In genomic region chr1:91495321-91495720, GRCm38 (mm10) we compare ENCODE assay signal across 8 mouse cellular contexts. TPM values are rescaled to one million over a fixed set of nuclear protein-coding genes. Genes with fewer than 3 reads are reported as not detected.
DNase-seq lines count a peak whose midpoint lies in the region; ATAC-seq and TF ChIP-seq lines count a peak whose summit lies in the region.

No protein-coding gene starts in this region.

- no peak for DNase-seq in lung, postnatal 0 days (ENCODE audit: low spot score)
- no peak for DNase-seq in lung, postnatal 36 days
- no peak for DNase-seq in forebrain, embryonic 10.5 days (ENCODE audit: extremely low spot score, low spot score)
- DNase-seq in limb, embryonic 10.5 days (ENCODE audit: low spot score): no peak
- DNase-seq in gastrocnemius, adult 8-10 months (ENCODE audit: low spot score in 2 of 2): no peak
- DNase-seq in cerebellum, postnatal 14 days: no peak
- DNase-seq in right cerebral cortex, postnatal 4 days: no peak

- H3K9me3 ChIP-seq in lung, postnatal 0 days (ENCODE audit: low read length): no peaks in the 10 kb centered on the region
- no peaks in the 10 kb centered on the region for H3K9me3 ChIP-seq in forebrain, embryonic 10.5 days
- no peaks in the 10 kb centered on the region for H3K9me3 ChIP-seq in limb, embryonic 10.5 days (replicated peaks)

- no peaks in the 10 kb centered on the region for H3K27me3 ChIP-seq in lung, postnatal 0 days (replicated peaks; ENCODE audit: insufficient read depth, low read length)
- H3K27me3 ChIP-seq in forebrain, embryonic 10.5 days (ENCODE audit: poor library complexity, severe bottlenecking): peaks cover 13% of the 10 kb centered on the region
- peaks cover 12% of the 10 kb centered on the region; the same call in 1 of the 2 replicates for H3K27me3 ChIP-seq in limb, embryonic 10.5 days (ENCODE audit: low read depth, poor library complexity, severe bottlenecking)
- H3K27me3 ChIP-seq in small intestine, adult 2 months (ENCODE audit: control insufficient read depth, insufficient read depth, low read length): no peaks in the 10 kb centered on the region

- peak overlapping the region; percentile 86 for H3K4me2 ChIP-seq in lung, postnatal 0 days (replicated peaks; ENCODE audit: low read depth, low read length)

- no peaks in the 10 kb centered on the region; the same call in 1 of the 2 replicates for H3K36me3 ChIP-seq in lung, postnatal 0 days (ENCODE audit: insufficient read depth, low read length)
- peaks cover 12% of the 10 kb centered on the region for H3K36me3 ChIP-seq in forebrain, embryonic 10.5 days (replicated peaks)
- H3K36me3 ChIP-seq in limb, embryonic 10.5 days: peaks cover 13% of the 10 kb centered on the region
- H3K36me3 ChIP-seq in small intestine, adult 2 months (ENCODE audit: control insufficient read depth, insufficient read depth, low read length): 0 out of 2 replicates have a peak, but pooled peaks cover 1% of the 10 kb centered on the region

- no peak for TF ChIP-seq POLR2A in small intestine, adult 2 months (IDR thresholded peaks at IDR 0.05; ENCODE audit: low read depth, low read length)

- ATAC-seq in lung, postnatal 0 days: no peak

- 32% methylated on average over 5 of the region's 5 CpGs for WGBS in lung, postnatal 0 days
- 55% methylated on average over 5 of the region's 5 CpGs for WGBS in forebrain, embryonic 10.5 days
- 47% methylated on average over 5 of the region's 5 CpGs for WGBS in limb, embryonic 10.5 days
- 24% methylated on average over 5 of the region's 5 CpGs for WGBS in small intestine, adult 2 months

- peaks cover 7% of the 10 kb centered on the region; the same call in 1 of the 2 replicates for H3K4me1 ChIP-seq in lung, postnatal 0 days (ENCODE audit: insufficient read depth, low read depth, low read length)
- peaks cover 40% of the 10 kb centered on the region for H3K4me1 ChIP-seq in forebrain, embryonic 10.5 days
- H3K4me1 ChIP-seq in limb, embryonic 10.5 days: peaks cover 25% of the 10 kb centered on the region
- peaks cover 4% of the 10 kb centered on the region; the same call in 1 of the 2 replicates for H3K4me1 ChIP-seq in small intestine, adult 2 months (ENCODE audit: control insufficient read depth, insufficient read depth, insufficient read length, low read length)

- H3K4me3 ChIP-seq in lung, postnatal 0 days (ENCODE audit: low read depth, low read length): peak overlapping the region; percentile 86
- peak overlapping the region; percentile 86 for H3K4me3 ChIP-seq in forebrain, embryonic 10.5 days
- H3K4me3 ChIP-seq in limb, embryonic 10.5 days: peak overlapping the region; percentile 98
- peak overlapping the region; percentile 90 for H3K4me3 ChIP-seq in small intestine, adult 2 months (ENCODE audit: low read depth, low read length)

- no peak for TF ChIP-seq EP300 in lung, postnatal 0 days (IDR thresholded peaks at IDR 0.05)

- no peak for TF ChIP-seq CTCF in lung, postnatal 0 days (IDR thresholded peaks at IDR 0.05)
- TF ChIP-seq CTCF in small intestine, adult 2 months (IDR thresholded peaks at IDR 0.05; ENCODE audit: extremely low read depth, insufficient read length, insufficient replicate concordance, low read depth, low read length): no peak

- peak overlapping the region; percentile 51; the same call in 1 of the 2 replicates for H3K9ac ChIP-seq in lung, postnatal 0 days (replicated peaks; ENCODE audit: low read depth)

- H3K27ac ChIP-seq in lung, postnatal 0 days (ENCODE audit: low read length): no peak overlapping the region
- H3K27ac ChIP-seq in forebrain, embryonic 10.5 days: peak overlapping the region; percentile 87
- peak overlapping the region; percentile 84; the same call in 1 of the 2 replicates for H3K27ac ChIP-seq in limb, embryonic 10.5 days
- no peak overlapping the region for H3K27ac ChIP-seq in small intestine, adult 2 months (ENCODE audit: insufficient read depth, low read depth, low read length)

RNA-seq across cellular contexts. Expression of gene Traf3ip1, which starts 0.9 kb away (rescaled TPM):
- polyA plus RNA-seq in lung, postnatal 0 days (2015; fragmentation: Nextera tagmentation; extraction: Ambion mirVana): 11.0 and 11.2 TPM in 2 replicates
- polyA plus RNA-seq in forebrain, embryonic 10.5 days (2016; fragmentation: Nextera tagmentation; extraction: Ambion mirVana): 13.1 and 13.9 TPM in 2 replicates
- 12.5 and 12.9 TPM in 2 replicates for polyA plus RNA-seq in limb, embryonic 10.5 days (2016; fragmentation: Nextera tagmentation; extraction: Ambion mirVana)
- 2.0 and 3.7 TPM in 2 replicates for polyA plus RNA-seq in small intestine, adult 2 months (2012; rRNA removed)
- total RNA-seq in gastrocnemius, adult 8-10 months (2022): 1 to 10 TPM; 2.9 to 3.7 (median 3.3) TPM

RNA-seq across cellular contexts. Expression of gene Per2, which starts 36.2 kb away (rescaled TPM):
- polyA plus RNA-seq in lung, postnatal 0 days (2015; fragmentation: Nextera tagmentation; extraction: Ambion mirVana): 6.3 and 7.3 TPM in 2 replicates
- 1.3 and 1.6 TPM in 2 replicates for polyA plus RNA-seq in forebrain, embryonic 10.5 days (2016; fragmentation: Nextera tagmentation; extraction: Ambion mirVana)
- 1.8 and 2.4 TPM in 2 replicates for polyA plus RNA-seq in limb, embryonic 10.5 days (2016; fragmentation: Nextera tagmentation; extraction: Ambion mirVana)
- 4.1 and 5.2 TPM in 2 replicates for polyA plus RNA-seq in small intestine, adult 2 months (2012; rRNA removed)
- total RNA-seq in gastrocnemius, adult 8-10 months (2022): 10 to 100 TPM in 1 of 4 experiments, 1 to 10 TPM in 3; 7.0 to 15.0 (median 8.8) TPM

RNA-seq across cellular contexts. Expression of gene Asb1, which starts 45.0 kb away (rescaled TPM):
- 4.2 and 4.6 TPM in 2 replicates for polyA plus RNA-seq in lung, postnatal 0 days (2015; fragmentation: Nextera tagmentation; extraction: Ambion mirVana)
- 7.3 and 7.4 TPM in 2 replicates for polyA plus RNA-seq in forebrain, embryonic 10.5 days (2016; fragmentation: Nextera tagmentation; extraction: Ambion mirVana)
- 6.2 and 6.5 TPM in 2 replicates for polyA plus RNA-seq in limb, embryonic 10.5 days (2016; fragmentation: Nextera tagmentation; extraction: Ambion mirVana)
- polyA plus RNA-seq in small intestine, adult 2 months (2012; rRNA removed): 2.1 and 2.3 TPM in 2 replicates
- total RNA-seq in gastrocnemius, adult 8-10 months (2022): 10 to 100 TPM; 12.8 to 16.7 (median 15.5) TPM

Comparison
In these comparisons a context has a peak if more than half of its experiments do, and no peak if none do; other contexts are left out.
1. H3K27ac ChIP-seq: peak in forebrain, embryonic 10.5 days (single experiment) and limb, embryonic 10.5 days (single experiment); none in lung, postnatal 0 days (single experiment) and small intestine, adult 2 months (single experiment).
2. Peak in every context shown above with its lines, with median percentiles within 50 percentile points of each other: H3K4me3 ChIP-seq.